Mouse (Mus musculus) ES-CJ7 (cell line): ENCODE measurements around the gene Pard3b.
"Not testable (repeated sequence)": the region's sequence is repeated elsewhere in the genome, so short reads cannot be mapped to it uniquely, and the experiment has no call there.

Experiments
- DNase-seq: peaks from one replicate; pipeline ENCODE4 v3.0.0; 2011; ENCODE audit warnings: low read depth, low spot score

The Pard3b gene

DNA sequence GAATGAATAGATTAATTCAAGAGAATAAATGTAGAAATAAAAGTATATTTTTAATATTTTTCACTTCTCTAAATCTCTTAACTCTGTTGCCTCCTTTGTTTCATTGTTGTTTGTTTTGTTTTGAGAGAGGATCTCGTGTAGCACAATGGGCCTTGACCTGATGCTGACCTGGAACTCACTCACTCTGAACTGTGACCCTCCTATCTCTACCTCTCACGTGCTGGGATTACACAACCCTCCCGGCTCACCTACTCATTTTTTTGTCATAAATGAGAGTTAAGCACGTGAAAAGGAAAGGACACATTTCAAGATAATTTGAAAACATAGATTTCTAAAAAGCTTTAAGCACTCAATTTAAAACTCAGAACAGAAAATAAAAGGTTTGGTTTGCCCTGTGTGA is 928.0 kb downstream of the Pard3b start:
- DNase-seq: no peak

DNA sequence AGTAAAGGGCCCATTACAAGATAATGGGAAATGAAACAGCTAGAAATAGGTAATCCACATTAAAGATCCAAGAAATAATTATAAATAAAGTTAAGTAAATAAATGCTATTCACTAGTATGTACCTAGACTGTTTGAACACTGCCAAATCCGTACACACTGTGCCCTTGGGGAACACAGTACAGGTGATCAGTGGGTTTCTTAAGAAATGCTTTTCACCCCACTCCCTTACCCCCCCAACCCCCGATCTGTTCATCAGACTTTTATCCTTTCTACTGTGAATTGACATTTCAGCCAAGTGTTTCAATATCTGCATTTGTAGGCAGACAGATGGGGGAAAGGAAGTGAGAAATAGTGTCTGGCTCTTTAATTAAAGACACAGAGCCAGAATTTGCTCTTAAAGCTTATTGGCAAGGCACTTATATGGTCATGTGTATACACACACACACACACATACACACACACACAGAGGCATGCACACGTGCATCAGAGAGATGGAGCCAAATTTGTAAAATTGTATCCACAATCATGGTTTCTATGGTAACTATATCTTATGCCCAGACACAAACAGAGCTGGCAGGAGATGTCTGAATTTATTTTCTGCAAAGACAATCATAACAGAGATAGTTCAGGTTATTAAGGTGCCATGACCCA is 938.4 kb downstream of the Pard3b start:
- DNase-seq: no peak

DNA sequence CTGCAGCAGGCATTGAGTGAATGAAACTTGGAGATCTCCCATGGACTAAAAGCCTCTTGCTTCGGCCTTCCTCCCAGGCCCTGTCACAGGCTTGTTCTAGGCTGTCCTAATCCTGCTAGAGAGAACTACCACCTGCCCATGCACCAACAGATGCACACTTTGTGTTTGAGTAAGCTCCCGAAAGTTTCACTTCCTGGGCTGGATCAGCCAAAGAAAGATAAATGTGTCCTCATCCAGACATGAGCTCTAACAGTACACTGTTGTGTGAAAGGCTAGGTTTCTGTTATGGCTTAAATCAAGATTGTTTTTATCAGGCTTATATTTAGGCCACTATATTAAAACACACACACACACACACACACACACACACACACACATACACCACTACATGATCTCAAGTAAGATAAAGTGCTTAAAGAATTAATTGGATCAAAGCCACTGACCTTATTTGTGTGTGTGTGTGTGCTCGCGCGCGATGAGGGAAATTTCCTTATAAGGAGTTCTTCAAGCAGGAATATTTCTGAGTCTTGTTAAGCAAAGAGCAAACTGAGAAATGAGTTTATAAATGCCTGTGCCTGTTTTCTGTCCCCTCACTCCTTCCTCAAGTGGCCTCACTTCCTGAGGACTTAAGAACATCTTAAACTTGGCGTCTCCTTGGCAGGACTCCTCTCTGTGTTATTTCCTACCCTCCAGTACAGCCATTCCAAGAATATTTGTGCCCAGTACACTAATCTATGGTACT is 940.6 kb downstream of the Pard3b start:
- no peak for DNase-seq

DNA sequence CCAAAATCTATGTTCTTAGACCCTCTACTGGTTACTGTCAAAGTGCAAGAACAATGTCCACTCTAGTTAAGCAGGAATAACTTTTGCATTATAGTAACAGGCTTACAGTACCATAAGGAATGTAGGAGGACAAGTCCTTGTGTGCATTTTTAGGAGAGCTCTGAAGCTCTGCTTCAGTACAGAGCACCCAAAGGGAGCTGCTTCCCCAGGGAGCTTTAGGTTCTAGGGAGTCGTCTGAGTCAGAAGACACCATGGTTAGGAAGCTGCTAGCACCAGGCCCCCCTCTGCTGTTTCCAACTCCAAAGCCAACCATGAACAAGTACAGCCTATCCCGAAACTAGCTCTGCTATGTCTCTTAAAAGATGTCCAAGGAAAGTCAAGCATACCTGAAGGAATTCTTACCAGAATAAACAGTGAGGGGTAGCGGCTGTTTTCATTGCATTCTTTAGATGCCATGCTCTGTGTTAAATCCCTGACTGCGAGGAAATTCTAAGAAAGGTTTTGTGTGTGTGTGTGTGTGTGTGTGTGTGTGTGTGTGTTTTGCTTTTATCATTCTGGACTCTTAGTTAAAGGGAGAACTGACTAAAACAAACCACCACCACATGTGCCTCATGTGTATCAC is 941.8 kb downstream of the Pard3b start:
- no peak for DNase-seq

DNA sequence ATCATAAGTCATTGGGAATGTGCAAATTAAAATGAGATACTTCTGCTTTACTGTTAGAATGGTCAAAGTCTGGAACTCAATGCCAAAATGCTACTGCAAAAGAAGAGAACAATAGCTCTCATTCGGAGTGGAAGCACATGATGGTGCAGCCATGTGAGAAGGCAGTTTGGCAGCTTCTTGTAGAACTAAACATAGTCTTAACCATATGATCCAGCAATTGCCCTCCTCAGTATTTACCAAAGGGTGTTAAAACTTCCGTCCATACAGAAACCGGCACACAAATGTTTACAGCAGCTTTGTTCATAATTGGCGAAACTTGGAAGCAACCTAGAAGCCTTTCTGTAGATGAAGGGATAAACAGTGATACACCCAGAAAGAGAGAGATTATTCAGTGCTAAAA is 943.9 kb downstream of the Pard3b start:
- DNase-seq: no peak

DNA sequence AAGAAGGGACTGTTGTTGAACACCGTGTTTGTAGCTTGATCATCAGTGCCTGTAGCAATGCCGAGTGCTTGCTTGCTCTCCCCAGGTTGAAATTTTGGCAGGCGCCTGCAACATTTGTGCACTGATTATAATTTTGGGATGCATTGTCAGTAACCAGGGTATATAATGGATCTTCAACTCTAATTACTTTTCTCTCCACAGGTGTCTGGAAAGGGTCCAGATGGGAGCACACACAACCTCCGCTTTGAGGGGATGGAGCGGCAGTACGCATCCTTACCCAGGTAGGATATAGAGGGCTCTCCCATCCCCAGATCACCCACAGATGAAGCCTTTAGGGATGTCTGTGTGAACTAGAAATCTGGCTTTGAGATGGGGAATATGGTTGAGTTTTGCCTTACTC is 948.9 kb downstream of the Pard3b start:
- DNase-seq: no peak

DNA sequence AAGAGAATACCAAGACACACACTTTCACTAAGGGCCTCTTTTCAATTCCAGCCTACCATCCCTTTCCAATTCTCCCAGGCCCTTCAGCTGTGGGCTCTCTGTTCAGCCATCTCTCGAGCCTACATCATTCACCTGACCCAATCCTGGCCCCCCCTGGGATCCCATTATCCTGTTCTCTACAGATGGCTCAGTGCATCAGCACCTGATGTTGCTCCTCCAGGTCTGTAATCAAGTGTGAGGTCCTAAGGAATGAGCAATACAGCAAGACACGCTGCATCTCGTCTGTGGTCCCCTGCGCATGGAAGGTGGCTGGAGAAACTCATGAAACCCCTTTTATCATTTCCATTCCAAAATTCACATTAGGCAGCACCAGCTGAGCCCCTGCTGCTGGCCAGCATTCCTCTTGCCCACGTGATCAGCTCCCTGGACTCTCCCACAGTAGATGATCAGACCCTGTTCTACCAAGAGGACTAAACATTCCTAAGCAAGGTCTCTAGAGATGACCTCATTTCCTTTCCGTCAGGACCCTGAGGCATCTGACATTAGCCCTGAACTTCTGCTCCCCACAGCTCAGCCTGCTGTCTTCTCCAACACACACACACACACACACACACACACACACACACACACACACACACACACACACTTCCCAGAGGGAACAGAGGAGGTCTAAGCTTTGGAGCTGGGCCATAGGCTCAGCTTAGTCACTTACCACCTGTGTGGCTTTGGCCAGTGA is 952.8 kb downstream of the Pard3b start:
- DNase-seq: no peak

DNA sequence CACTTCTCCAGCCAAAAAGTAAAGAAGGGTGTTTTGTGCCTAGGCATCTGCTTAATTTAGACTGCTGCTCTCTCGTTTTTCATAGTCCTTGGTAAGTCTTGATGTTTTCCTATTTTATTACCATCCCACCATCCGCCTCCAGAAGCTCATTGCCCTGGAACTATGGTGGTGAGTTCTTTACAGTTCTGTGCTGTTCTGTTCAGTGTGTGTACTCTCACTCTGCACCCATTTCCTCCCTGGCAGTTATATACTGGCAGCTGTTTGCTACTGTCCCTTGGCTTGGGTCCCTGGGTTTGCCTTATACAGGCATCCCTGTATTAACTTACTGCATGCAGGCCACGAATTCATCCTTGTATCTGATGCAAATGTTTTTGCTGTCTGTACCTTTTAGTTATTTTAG is 956.8 kb downstream of the Pard3b start:
- DNase-seq: no peak

DNA sequence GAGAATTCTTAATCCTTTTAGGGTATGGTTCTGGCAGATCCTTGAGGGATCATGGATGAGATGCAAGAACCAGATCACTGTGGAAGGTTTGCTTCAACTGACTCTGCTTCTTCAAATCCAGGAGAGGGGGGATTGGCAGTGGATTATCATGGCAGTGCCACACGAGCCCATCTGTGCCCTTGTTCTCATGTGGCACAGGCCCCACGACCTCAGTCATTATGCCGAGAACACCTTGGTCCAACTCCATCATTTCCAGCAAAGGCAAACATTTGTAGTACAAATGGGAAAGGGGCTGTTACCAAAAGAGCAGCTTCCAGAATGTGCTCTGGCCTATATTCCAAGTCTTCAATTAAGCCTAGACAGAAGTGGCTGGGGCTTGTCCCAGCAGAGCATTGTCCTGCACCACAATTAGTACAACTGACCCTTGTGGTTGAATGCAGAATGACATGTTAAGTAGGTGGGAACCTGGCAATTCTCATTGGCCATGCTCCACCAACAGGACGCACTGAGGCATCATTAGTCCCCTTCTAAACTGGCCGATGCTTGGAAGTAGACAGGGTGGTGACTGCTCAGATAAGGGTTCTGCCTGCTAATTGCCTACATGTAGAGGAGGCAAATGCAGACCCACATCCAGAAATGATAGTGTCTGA is 959.3 kb downstream of the Pard3b start:
- peak; percentile 30 for DNase-seq

DNA sequence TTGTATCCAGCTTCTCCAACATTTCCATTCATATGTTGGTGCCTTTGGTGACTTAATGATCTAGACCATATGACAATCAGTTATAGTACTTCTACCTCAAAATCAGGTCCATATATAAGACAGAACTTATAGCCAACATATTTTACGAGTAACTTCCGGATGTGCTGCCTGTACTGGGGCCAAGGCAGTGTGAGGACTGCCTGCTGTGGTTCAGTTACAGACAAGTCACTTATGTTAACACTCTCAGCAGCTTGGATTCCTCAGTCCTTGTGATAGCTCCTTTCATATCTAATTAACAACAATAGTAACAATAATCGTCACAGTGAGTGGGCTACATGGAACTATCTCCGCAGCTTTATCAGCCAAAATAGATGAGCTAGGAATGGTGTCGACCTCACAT is 959.9 kb downstream of the Pard3b start:
- no peak for DNase-seq

DNA sequence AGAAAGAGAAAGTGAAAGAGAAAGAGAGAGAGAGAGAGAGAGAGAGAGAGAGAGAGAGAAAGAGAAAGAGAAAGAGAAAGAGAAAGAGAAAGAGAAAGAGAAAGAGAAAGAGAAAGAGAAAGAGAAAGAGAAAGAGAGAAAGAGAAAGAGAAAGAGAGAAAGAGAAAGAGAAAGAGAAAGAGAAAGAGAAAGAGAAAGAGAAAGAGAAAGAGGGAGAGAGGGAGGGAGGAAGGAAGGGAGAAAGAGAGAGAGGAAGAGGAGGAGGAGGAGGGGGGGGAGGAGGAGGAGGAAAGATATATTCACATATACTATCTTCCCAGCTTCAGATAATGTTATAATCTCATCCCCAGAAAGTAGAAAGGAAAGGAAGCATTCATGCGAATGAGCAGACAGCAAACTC is 966.0 kb downstream of the Pard3b start:
- DNase-seq: not testable (repeated sequence)

DNA sequence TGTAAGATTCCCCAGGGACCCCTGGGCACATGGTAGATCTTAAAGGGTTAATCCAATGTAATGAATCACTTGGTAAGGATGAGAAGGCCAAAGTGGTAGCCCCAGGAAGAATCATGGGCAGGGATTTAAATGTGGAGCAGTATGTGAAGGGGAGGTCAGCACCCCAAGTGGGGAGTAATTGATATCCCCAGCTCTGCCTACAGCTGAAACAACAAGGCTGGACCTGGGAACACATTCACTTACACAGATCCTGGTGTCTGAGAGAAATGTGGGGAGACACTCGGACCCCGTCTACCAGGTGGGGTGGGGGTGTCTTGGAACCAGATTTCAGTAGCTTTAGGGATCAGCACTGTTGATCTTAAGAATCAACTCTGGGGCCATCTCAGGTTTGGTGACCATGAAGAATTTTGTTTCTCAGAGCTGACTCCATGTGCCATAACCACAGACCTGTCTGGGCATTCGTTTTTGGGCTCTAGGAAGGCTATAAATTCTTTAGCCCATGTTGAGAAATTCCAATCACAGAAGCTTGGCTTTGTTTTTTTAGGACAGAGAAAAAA is 979.6 kb downstream of the Pard3b start:
- DNase-seq: no peak

DNA sequence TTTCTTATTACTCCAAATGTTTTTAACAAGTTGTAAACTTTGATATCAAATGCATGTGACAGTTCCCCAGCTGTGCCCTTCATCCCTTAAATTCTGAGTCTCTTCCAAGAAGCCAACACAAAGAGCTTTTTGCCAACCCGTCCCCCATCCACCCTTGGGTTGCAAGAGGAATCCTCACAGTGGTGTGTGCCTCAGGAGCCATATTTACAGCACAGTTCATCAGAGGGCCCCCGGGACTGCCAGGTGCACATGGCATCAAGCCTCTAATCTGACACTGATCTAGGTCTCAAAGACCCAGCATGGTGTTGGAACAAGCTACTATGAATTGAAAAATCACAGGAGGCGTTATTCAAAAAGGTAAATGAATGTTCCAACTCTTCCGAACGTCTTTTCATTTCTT is 980.8 kb downstream of the Pard3b start:
- no peak for DNase-seq

DNA sequence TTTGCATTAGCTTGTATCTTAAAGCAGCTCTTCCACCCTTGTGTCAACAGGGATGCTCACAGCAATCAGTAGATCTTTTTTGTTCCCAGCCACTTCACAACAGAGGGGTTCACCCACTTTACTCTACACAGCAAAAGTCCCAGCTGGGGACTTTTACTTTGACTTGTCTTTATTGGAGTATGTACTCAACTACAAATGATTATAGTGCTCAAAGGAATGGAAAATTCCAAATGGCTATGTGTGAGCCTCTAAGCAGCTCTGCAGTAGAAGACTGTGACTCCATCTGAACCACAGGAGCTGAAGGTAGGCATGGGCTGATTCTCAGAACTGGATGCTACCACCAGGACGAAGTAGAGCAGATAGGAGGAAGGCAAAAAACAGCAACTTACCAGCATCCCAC is 983.8 kb downstream of the Pard3b start:
- DNase-seq: no peak

DNA sequence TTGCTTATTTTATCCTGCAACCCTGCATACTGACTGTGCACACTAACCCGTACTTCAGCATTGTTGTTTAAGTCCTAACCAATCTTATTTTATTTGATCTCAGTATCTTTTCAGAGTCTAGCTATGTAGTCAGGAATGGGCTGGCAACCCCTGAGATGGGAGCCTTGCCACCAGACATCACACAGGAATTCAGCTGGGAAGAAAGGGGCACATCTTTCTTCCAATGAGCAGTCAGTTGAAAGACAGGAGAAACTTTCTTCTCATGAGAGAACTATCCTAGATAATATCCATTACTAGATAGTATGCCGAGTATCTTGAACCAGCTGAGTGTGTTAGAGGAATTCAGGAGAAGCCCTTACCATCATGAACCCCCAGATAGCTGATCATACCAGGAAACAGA is 985.5 kb downstream of the Pard3b start:
- DNase-seq: no peak

DNA sequence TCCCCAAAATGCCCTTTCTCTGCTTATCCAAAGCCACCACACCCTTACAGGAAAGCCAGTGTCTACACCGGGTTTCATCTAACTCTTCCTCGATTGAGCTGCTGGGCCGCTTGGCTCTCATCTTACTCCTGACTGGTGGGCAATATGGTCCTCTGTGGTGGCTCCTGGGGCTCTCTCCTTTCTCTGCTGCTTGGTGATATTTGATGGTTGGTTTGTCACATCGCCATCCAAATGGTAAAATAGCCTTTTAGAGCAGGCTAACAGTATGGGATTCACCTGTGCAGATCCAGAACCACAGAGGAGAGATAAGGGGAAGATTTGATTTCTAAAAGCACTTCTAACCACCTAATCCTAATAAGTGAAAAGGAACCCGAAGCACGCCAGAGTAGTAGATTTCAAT is 986.2 kb downstream of the Pard3b start:
- no peak for DNase-seq

DNA sequence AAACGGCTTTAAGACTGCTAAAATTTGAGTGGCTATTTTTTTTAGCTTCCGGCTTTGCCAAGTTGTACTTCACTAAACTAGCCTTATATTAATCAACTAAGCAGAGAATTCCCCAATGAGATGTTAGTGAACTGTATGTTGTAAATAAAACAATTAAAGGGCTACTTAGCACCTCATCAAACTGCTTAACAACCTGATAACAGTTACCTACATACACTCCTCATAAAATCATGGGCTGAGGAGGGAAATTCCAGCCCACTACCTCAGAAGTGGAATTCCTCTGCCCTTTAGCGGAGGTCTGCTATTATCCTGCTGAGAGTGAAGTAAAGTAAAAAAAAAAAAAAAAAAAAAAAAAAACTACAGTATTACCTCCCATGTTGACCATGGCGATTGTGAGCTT is 986.7 kb downstream of the Pard3b start:
- DNase-seq: no peak

DNA sequence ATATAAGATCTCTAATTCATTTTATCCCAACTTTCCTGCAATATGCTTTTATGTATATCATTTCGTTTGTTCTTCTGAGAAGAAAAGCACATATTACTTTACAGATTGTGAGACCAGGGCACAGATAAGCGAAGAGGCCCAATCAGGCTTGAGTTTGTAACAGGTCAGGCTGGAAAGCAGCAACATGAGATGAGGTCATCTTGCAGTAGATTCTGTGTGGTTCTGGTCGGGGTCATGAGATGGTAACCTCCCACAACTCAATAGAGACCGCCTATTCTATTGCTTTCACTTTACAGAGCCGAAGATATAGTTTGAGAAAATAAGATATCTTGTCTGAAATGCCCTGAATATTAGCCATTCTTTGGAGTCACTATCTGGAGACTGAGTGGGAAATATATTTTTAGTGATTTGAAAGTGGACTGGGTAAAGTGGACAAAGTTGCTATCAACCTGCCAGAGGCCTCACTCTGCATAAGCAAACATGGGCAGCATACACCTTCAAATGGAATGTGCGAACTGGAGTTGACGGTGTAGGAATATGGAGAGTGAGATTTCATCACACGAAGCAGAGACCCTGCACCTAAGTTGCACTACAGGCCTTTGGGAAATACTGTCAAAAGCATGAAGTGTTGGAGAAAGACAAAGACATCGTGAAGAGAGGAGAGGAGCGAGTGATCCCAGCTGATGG is 987.3 kb downstream of the Pard3b start:
- DNase-seq: no peak

DNA sequence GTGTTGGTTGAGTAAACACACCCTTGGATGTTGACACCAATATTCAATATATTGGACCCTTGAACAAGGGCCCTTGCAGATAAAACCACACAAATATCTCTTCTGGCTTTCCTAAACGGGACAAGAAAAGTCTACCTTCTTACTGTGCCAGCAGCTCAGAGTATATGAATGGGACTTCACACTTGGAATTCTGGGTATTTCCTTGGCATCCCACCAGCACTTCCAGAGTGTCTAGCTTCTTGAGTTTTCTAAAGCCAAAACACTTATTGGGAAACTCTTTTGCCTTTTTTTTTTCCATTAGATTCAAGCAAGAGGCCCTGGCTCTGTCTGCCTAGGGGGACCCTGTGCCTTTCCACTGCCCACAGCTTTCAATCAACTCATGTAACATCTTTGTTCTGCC is 991.3 kb downstream of the Pard3b start:
- DNase-seq: no peak

DNA sequence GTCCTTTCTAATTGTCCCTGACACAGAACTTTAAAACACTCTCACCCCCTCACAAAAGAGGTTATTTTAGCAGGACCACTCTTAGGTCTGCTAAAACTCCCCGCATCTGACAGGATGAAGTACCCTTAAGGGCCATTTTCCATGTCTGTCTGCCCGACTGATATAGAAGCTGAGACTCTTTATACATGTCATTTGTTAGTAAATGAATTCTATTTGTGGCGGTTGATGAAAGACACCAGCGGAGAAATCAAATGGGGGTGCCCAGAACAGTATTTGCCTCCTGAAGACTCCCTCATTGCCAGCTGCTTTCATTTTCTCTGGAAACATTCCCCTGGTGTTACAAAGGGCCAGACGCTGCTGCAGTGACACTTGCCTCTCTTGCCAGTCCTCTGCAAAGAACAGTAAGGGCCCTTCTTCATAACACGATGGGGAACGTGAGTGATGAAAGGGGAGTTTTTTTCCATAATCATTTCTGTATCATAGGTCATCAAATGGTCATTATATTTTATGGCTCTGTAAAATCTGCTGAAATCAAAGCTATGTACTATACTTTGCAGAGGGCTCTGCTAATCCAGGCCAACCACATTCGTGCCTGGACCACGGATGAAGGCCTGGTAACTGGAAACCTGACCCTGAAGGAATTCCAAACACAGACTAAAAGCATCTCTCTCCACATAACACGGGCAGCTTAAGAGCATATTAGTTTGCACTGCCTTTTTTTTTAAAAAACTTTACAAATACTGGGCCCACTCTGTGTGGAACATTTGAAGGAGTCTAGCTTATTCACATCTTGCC is 993.1 kb downstream of the Pard3b start:
- no peak for DNase-seq
